Mouse (Mus musculus) liver, adult 2 months (tissue): ENCODE results near the gene Hectd4.

ENCODE experiments used
- CTCF ChIP-seq: fragments of 200-500 bp; IDR thresholded peaks from 2 replicates; pipeline ENCODE4 v1.5.1; 2011; ENCODE audit warnings: low read depth, low read length, control low read depth
- POLR2A ChIP-seq: fragments of 200-500 bp; IDR thresholded peaks from 2 replicates; pipeline ENCODE4 v1.6.1; 2011; ENCODE audit warnings: low read length, control low read depth; ENCODE audit not compliant: insufficient read depth; ENCODE audit errors: extremely low read depth

DNA sequence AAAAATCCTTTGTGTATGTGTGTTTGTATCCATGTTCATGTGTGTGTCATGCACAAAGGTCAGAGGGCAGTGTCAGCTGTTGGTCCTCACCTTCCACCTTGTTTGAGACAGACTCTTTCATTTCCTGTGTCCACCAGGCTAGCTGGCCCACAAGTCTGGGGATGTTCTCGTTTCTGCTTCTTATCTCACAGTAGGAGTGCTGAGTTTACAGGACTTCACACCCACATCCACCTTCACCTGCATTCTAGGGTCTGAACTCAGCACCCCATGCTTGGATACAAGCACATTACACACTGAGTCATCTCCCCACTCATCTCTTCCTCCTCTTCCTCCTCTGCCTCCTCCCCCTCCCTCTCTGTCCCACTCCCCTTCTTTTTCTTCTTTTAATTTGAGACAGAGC is 22.2 kb downstream of the Hectd4 start:
- TF ChIP-seq POLR2A (no peak), CTCF (no peak)
